Mouse (Mus musculus) intestine, postnatal 0 days (tissue): ENCODE measurements around the gene Gm21958. TPM values are rescaled to one million over a fixed set of nuclear protein-coding genes. Genes with fewer than 3 reads are reported as not detected.

ENCODE experiments used
- ATAC-seq: fragments of 200-750 bp; cut with Nextera tagmentation; 2 replicates; pipeline ENCODE4 v1.8.0; 2017; ENCODE audit warnings: mild to moderate bottlenecking, moderate TSS enrichment, moderate library complexity
- H3K27ac ChIP-seq: fragments of 300-500 bp; sonication (generic); 2 replicates; pipeline ENCODE4 v1.5.1; 2014; ENCODE audit warnings: mild to moderate bottlenecking, low read depth, low read length, moderate library complexity
- H3K27me3 ChIP-seq: fragments of 300-500 bp; sonication (generic); replicated peaks from 2 replicates; pipeline ENCODE4 v1.6.1; 2014; ENCODE audit warnings: low read length, mixed read lengths; ENCODE audit not compliant: control insufficient read depth, insufficient read depth
- H3K36me3 ChIP-seq: fragments of 300-500 bp; sonication (generic); 2 replicates; pipeline ENCODE4 v1.6.1; 2014; ENCODE audit warnings: mild to moderate bottlenecking, moderate library complexity; ENCODE audit not compliant: control insufficient read depth, insufficient read depth
- H3K4me1 ChIP-seq: fragments of 300-500 bp; sonication (generic); replicated peaks from 2 replicates; pipeline ENCODE4 v1.6.1; 2014; ENCODE audit warnings: antibody characterized with exemption, low read length, mixed read lengths; ENCODE audit not compliant: control insufficient read depth, insufficient read depth
- H3K4me2 ChIP-seq: fragments of 300-500 bp; sonication (generic); replicated peaks from 2 replicates; pipeline ENCODE4 v1.6.1; 2014; ENCODE audit warnings: low read depth, mild to moderate bottlenecking, moderate library complexity
- H3K4me3 ChIP-seq: fragments of 300-500 bp; sonication (generic); 2 replicates; pipeline ENCODE4 v1.5.1; 2014; ENCODE audit warnings: low read depth, low read length
- H3K9ac ChIP-seq: fragments of 300-500 bp; sonication (generic); 2 replicates; pipeline ENCODE4 v1.6.1; 2014; ENCODE audit warnings: mild to moderate bottlenecking, low read depth, low read length
- H3K9me3 ChIP-seq: fragments of 300-500 bp; sonication (generic); 2 replicates; pipeline ENCODE4 v1.6.1; 2016; ENCODE audit warnings: mixed run types; ENCODE audit not compliant: control insufficient read depth
- CTCF ChIP-seq: sonication (generic); IDR thresholded peaks from 2 replicates; pipeline ENCODE4 v1.5.1; 2016; ENCODE audit warnings: low read depth, mild to moderate bottlenecking, control low read depth, antibody characterized with exemption, moderate library complexity
- WGBS: fragments of 180-500 bp; shearing (Covaris S2); extraction: QIAGEN DNeasy Blood & Tissue Kit; methylation state at CpG from one replicate; pipeline ENCODE4 v1.1.7; 2014; 5-methylcytosine and 5-hydroxymethylcytosine counted together
- polyA plus RNA-seq: library from polyadenylated mRNA; unstranded; fragments of >200 nt; fragmentation: Nextera tagmentation; extraction: Ambion mirVana; gene quantifications from 2 replicates; pipeline ENCODE4 v1.2.1, GENCODE M21; 2015

Gm21958 gene
- polyA plus RNA-seq, 1 experiment from 2014 or later: not detected

DNA sequence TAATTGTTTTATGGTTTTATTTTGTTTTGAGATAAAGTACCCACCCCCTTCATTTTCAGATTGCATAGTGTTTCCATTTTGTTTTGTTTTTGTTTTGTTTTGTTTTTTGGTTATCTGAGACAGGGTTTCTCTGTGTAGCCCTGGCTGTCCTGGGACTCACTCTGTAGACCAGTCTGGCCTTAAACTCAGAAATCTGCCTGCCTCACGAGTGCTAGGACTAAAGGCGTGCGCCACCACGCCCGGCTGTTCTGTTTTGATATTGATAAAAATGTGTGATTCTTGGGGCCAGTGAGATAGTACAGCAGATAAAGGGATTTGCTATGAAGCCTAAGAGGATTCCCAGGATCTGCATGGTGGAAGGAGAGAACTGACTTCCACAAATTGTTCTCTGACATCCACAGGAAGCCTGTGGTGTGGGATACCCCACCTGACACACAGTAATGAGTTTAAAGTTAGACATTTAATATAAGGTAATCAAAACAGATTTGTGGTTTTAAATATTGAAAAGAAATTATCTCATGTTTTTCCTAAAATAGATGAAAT is 14.3 kb downstream of the Gm21958 start:
- Histone ChIP-seq H3K9ac (no peak overlapping the region), H3K4me3 (no peak overlapping the region), H3K27me3 (no peaks in the 10 kb centered on the region), H3K9me3 (no peaks in the 10 kb centered on the region), H3K27ac (no peak overlapping the region), H3K4me2 (no peak overlapping the region), H3K36me3 (peaks cover 71% of the 10 kb centered on the region), H3K4me1 (no peaks in the 10 kb centered on the region)
- WGBS: 48% methylated on average over 5 of the region's 5 CpGs
- TF ChIP-seq CTCF: no peak
- ATAC-seq: no peak

DNA sequence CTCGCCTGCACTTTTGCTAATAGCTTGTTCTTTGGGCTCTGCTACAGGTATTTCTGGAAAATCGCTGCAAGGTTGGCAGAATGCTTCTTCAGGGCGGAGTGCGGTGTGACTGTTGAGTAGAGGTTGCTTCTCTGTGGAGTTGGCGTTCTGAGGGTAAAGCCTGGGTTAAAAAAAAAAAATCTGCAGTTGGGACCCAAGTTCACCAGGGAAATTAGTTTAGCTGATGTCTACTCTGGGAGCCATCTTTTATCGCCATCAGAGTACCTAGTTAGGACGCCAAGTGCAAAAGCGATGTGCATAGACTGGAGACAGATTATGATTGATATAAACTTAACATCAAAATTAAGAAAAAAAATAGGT is 21.1 kb downstream of the Gm21958 start:
- Histone ChIP-seq H3K4me2 (peak overlapping the region; percentile 86), H3K27me3 (no peaks in the 10 kb centered on the region), H3K27ac (peak overlapping the region; percentile 86), H3K9me3 (no peaks in the 10 kb centered on the region), H3K4me1 (no peaks in the 10 kb centered on the region), H3K4me3 (peak overlapping the region; percentile 76), H3K9ac (peak overlapping the region; percentile 59), H3K36me3 (peaks cover 25% of the 10 kb centered on the region)
- TF ChIP-seq CTCF: no peak
- WGBS: 0% methylated on average over 8 of the region's 8 CpGs
- no peak; the same call in 1 of the 2 replicates for ATAC-seq

DNA sequence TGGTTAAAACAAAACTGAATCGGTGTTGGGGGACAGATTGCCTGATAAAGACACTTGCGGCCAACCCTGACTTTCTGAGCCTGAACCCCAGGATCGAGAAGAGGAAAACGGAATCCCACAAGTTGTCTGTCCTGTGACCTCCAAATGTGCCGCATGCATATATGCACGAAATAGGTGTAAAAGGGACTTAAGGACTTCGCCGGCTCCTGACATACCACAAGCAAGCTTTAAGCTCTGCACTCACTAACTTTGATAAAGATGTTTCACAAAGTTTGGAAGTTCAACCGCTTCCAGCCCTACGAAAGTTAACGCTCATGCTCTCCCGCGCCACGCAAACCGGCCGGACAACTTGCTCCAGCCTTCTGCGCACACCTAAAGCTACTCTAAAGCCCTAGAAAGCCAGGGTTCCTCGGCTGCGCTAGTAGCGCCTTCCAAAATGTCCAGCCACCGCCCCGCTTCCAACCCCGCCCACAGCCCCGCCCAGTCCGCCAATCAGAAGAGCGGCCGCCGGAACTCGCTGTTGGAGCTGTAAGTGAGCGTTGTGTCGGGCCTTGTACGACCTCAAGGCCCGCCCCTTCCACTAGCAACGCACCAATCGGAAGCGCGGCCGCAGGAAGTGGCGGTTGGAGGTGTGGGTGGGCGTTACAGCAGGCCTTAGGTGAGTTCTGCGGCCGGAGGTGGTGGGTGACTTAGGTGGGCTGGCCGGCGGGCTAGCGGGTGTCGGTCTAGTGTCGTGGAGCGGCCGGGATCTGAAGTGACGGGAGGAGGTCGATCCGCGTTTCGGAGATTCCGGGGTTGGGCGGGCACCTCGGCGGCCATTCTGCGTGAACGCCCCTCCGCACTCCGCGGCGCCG is 21.7 kb downstream of the Gm21958 start, which contains the start of gene Supt20:
Gene Supt20 (plus strand): TSS at position 606 of the 854 bp plus-strand sequence.
- H3K9ac ChIP-seq: peak within 1 kb of the TSS; percentile 59
- H3K4me1 ChIP-seq: no peaks in the 10 kb centered on the region
- H3K4me2 ChIP-seq: peak within 1 kb of the TSS; percentile 86
- no peaks in the 10 kb centered on the region for H3K9me3 ChIP-seq
- peaks cover 19% of the 10 kb centered on the region for H3K36me3 ChIP-seq
- no peaks in the 10 kb centered on the region for H3K27me3 ChIP-seq
- WGBS: under 1% methylated on average over 64 of the region's 65 CpGs
- H3K4me3 ChIP-seq: peak within 1 kb of the TSS; percentile 76
- H3K27ac ChIP-seq: peak within 1 kb of the TSS; percentile 86
- TF ChIP-seq CTCF: no peak
- peak; percentile 99 for ATAC-seq

DNA sequence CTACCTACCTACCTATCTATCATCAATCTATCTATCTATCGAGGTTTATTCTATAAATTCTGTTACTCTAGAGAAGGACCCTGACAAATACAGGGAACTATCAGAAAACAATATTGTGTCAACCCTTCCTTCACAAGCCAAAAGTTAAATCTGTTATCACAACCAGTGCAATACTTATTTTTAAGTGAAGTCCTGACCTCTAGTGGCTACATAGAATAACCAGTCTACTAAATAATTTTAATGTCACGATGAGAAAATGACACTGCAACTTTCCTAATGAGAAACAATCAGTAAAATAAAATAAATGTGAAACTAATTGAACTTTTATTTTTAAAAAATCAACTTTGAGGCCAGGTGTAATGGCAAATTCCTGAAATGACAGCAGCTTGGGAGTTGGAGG is 25.1 kb downstream of the Gm21958 start:
- Histone ChIP-seq H3K4me1 (no peaks in the 10 kb centered on the region), H3K4me3 (no peak overlapping the region), H3K9me3 (no peaks in the 10 kb centered on the region), H3K36me3 (no peaks in the 10 kb centered on the region), H3K9ac (no peak overlapping the region), H3K27me3 (no peaks in the 10 kb centered on the region), H3K27ac (no peak overlapping the region), H3K4me2 (no peak overlapping the region)
- TF ChIP-seq CTCF: peak; percentile 61
- 40% methylated on average over 2 of the region's 2 CpGs for WGBS
- ATAC-seq: no peak

DNA sequence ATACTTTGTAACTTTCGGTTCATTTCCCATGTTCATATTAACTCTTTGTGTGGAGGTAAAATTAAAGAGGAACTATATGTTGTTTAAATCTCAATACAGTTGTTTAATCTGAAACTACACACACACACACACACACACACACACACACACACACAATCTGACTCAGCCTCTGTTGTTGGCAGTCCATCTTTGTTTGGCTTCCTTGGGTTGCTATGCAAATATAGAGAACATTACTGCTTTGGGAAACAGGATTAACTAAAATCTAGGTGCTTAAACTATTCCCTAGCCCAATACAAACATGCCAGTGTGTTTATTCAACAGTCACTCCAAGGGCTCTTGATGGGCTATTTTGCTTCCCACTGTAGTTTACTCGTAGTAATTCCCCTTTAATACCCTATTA is 26.9 kb downstream of the Gm21958 start:
- H3K4me1 ChIP-seq: no peaks in the 10 kb centered on the region
- H3K9me3 ChIP-seq: no peaks in the 10 kb centered on the region
- no peak for TF ChIP-seq CTCF
- H3K27me3 ChIP-seq: no peaks in the 10 kb centered on the region
- no peaks in the 10 kb centered on the region for H3K36me3 ChIP-seq
- no peak overlapping the region for H3K9ac ChIP-seq
- 54% methylated on average over 2 of the region's 2 CpGs for WGBS
- no peak for ATAC-seq
- H3K4me3 ChIP-seq: no peak overlapping the region
- H3K27ac ChIP-seq: no peak overlapping the region
- no peak overlapping the region for H3K4me2 ChIP-seq

DNA sequence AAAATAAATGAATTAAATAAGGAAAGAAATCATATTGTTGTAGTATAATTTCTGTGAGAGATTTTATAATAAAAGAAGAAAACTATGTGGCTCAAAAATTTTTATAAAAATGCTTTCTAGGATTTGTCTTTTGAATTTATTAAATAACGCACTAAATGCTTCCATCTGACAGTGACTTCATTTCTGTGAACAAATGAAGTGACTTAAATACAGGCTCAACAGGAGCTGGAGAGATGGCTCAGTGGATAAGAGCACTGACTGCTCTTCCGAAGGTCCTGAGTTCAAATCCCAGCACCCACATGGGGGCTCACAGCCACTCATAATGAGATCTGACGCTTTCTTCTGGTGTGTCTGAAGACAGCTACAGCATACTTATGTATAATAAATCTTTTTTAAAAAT is 29.0 kb downstream of the Gm21958 start:
- Histone ChIP-seq H3K4me2 (no peak overlapping the region), H3K9ac (no peak overlapping the region), H3K27me3 (no peaks in the 10 kb centered on the region), H3K9me3 (no peaks in the 10 kb centered on the region), H3K4me3 (no peak overlapping the region), H3K27ac (no peak overlapping the region), H3K36me3 (no peaks in the 10 kb centered on the region), H3K4me1 (no peaks in the 10 kb centered on the region)
- no peak for ATAC-seq
- TF ChIP-seq CTCF: no peak
- WGBS: 96% methylated on average over 3 of the region's 3 CpGs
